Mouse (Mus musculus) kidney, adult 2 months (tissue): ENCODE measurements around the gene Spryd3.

Experiments used
- CTCF ChIP-seq: fragments of 200-500 bp; conservative IDR thresholded peaks from 2 replicates; pipeline ENCODE4 v1.5.1; 2011; ENCODE audit warnings: low read depth, mild to moderate bottlenecking, control low read depth, low read length, moderate library complexity, mixed read lengths; ENCODE audit not compliant: insufficient read depth, insufficient read length
- POLR2A ChIP-seq: fragments of 200-500 bp; IDR thresholded peaks from one replicate; pipeline ENCODE4 v1.6.1; 2011; ENCODE audit warnings: low read depth, low read length, control low read depth

GRCm38 (mm10) chr15:102089914-102090585 lies 46.0 kb downstream of the Spryd3 start:
- TF ChIP-seq POLR2A (no peak), CTCF (no peak)
